7 mouse cellular contexts compared by ENCODE assay signal in genomic region chr9:94634275-94634674, GRCm38 (mm10). TPM values are rescaled to one million over a fixed set of nuclear protein-coding genes. Genes with fewer than 3 reads are reported as not detected.
DNase-seq lines count a peak whose midpoint lies in the region; ATAC-seq and TF ChIP-seq lines count a peak whose summit lies in the region.
"Not testable (repeated sequence)": the region's sequence is repeated elsewhere in the genome, so short reads cannot be mapped to it uniquely, and the experiment has no call there.

No protein-coding gene starts in this region.

- intact Hi-C loops in gastrocnemius, adult 2 months (cut with DNase I): not testable (repeated sequence)

- H3K4me3 ChIP-seq in MEL (ENCODE audit: control insufficient read depth in 1 of 2, insufficient read depth in 1 of 2, low read depth in 2 of 2, low read length in 2 of 2); gastrocnemius, adult 2 months; kidney, postnatal 0 days (replicated peaks; ENCODE audit: low read depth, low read length); liver, postnatal 0 days (ENCODE audit: low read depth, low read length); midbrain, postnatal 0 days (ENCODE audit: low read depth, low read length): not testable (repeated sequence)

- H3K4me1 ChIP-seq in MEL (ENCODE audit: control insufficient read depth in 1 of 2, insufficient read depth in 2 of 2, low read length in 2 of 2); kidney, postnatal 0 days (replicated peaks; ENCODE audit: insufficient read depth, low read length); liver, postnatal 0 days (ENCODE audit: insufficient read depth); midbrain, postnatal 0 days (ENCODE audit: insufficient read depth, low read length): not testable (repeated sequence)

- not testable (repeated sequence) for H3K27me3 ChIP-seq in MEL (ENCODE audit: control insufficient read depth in 1 of 2, insufficient read depth in 2 of 2, low read length in 2 of 2); kidney, postnatal 0 days (ENCODE audit: insufficient read depth, low read length); liver, postnatal 0 days (ENCODE audit: insufficient read depth, low read length); midbrain, postnatal 0 days (ENCODE audit: insufficient read depth, low read length)

- not testable (repeated sequence) for H3K9ac ChIP-seq in MEL (ENCODE audit: control insufficient read depth, low read depth, low read length, poor library complexity, severe bottlenecking); kidney, postnatal 0 days (ENCODE audit: low read depth, low read length); liver, postnatal 0 days (replicated peaks); midbrain, postnatal 0 days (replicated peaks; ENCODE audit: low read length, poor library complexity, severe bottlenecking)

- peak; percentile 42 for TF ChIP-seq RAD21 in MEL (IDR thresholded peaks at IDR 0.05; ENCODE audit: low read depth, low read length)

- not testable (repeated sequence) for H3K79me2 ChIP-seq in MEL (ENCODE audit: control insufficient read depth, insufficient read depth, low read length, poor library complexity)

- not testable (repeated sequence) for H3K4me2 ChIP-seq in kidney, postnatal 0 days (ENCODE audit: low read length); liver, postnatal 0 days (ENCODE audit: low read depth, low read length); midbrain, postnatal 0 days (ENCODE audit: low read depth, low read length, poor library complexity, severe bottlenecking)

- TF ChIP-seq POLR2A in MEL (IDR thresholded peaks at IDR 0.05; ENCODE audit: control insufficient read depth in 1 of 2, insufficient read depth in 1 of 2, low read depth in 1 of 2, low read length in 2 of 2, poor library complexity in 1 of 2): not testable (repeated sequence)

- peak; percentile 20 to 39 (median 30); a peak in 4 of 6 replicates for TF ChIP-seq CTCF in MEL (IDR thresholded peaks at IDR 0.05 in 2 of 3, conservative IDR thresholded peaks at IDR 0.05 in 1 of 3; ENCODE audit: control insufficient read depth in 1 of 3, insufficient read depth in 1 of 3, low read depth in 2 of 3, low read length in 3 of 3, poor library complexity in 1 of 3, severe bottlenecking in 1 of 3)
- peak; percentile 28 for TF ChIP-seq CTCF in gastrocnemius, adult 2 months (IDR thresholded peaks at IDR 0.05)
- TF ChIP-seq CTCF in kidney, postnatal 0 days (IDR thresholded peaks at IDR 0.05; ENCODE audit: low read depth): peak; percentile 36; the same call in 1 of the 2 replicates
- peak; percentile 24; the same call in 1 of the 2 replicates for TF ChIP-seq CTCF in liver, postnatal 0 days (IDR thresholded peaks at IDR 0.05; ENCODE audit: low read depth)
- peak; percentile 27; the same call in 1 of the 2 replicates for TF ChIP-seq CTCF in midbrain, postnatal 0 days (IDR thresholded peaks at IDR 0.05)

- H3K9me3 ChIP-seq in MEL (replicated peaks; ENCODE audit: insufficient read depth, low read length); kidney, postnatal 0 days (replicated peaks; ENCODE audit: low read length); liver, postnatal 0 days (ENCODE audit: low read length); midbrain, postnatal 0 days (ENCODE audit: low read length): not testable (repeated sequence)

- H3K36me3 ChIP-seq in MEL (ENCODE audit: control insufficient read depth in 1 of 2, insufficient read depth in 2 of 2, low read length in 2 of 2); kidney, postnatal 0 days (ENCODE audit: insufficient read depth, low read length); liver, postnatal 0 days (replicated peaks; ENCODE audit: insufficient read depth, low read length); midbrain, postnatal 0 days (ENCODE audit: insufficient read depth, low read length): not testable (repeated sequence)

- not testable (repeated sequence) for H3K27ac ChIP-seq in MEL (ENCODE audit: control insufficient read depth, low read depth, low read length); gastrocnemius, adult 2 months; kidney, postnatal 0 days; liver, postnatal 0 days (ENCODE audit: low read depth); midbrain, postnatal 0 days (ENCODE audit: low read depth, low read length)

- peak; percentile 10 for DNase-seq in CD4-positive, CD25-positive, alpha-beta regulatory T cell, adult 2 months (ENCODE audit: low read depth, low spot score)
- peak; percentile 14 for DNase-seq in MEL (ENCODE audit: low read depth, low spot score)
- not testable (repeated sequence) for DNase-seq in gastrocnemius, adult 2 months; kidney, postnatal 0 days (ENCODE audit: low spot score); liver, postnatal 0 days; midbrain, postnatal 0 days (ENCODE audit: low spot score)

- WGBS in kidney, postnatal 0 days: 96% methylated on average over 4 of the region's 4 CpGs
- 97% methylated on average over 4 of the region's 4 CpGs for WGBS in liver, postnatal 0 days (ENCODE audit: insufficient replicate concordance)
- 95% methylated on average over 4 of the region's 4 CpGs for WGBS in midbrain, postnatal 0 days

- TF ChIP-seq EP300 in MEL (IDR thresholded peaks at IDR 0.05; ENCODE audit: low read depth in 1 of 2, low read length in 2 of 2); liver, postnatal 0 days (IDR thresholded peaks at IDR 0.05; ENCODE audit: low read depth): not testable (repeated sequence)

- 0 out of 2 replicates have a peak, but pooled peaks have one; percentile 11 for ATAC-seq in common myeloid progenitor, adult 5-6 weeks (replicated peaks; ENCODE audit: low read depth, poor library complexity, severe bottlenecking)
- ATAC-seq in kidney, postnatal 0 days (replicated peaks; ENCODE audit: low FRiP score, low read depth); liver, postnatal 0 days; midbrain, postnatal 0 days (ENCODE audit: low FRiP score): not testable (repeated sequence)

TF ChIP-seq in MEL, 35 proteins besides CTCF, POLR2A, EP300 and RAD21:
- TF ChIP-seq SMC3 (IDR thresholded peaks at IDR 0.05; ENCODE audit: low read depth, low read length): peak; percentile 55
TF ChIP-seq in MEL: peak in this region for 1; not testable (repeated sequence) for 34.

RNA-seq across cellular contexts. Expression of gene Slc9a9, which starts 35.4 kb away (rescaled TPM):
- 0.46 and 1.4 TPM in 2 replicates for total RNA-seq in MEL (2012; rRNA removed)
- under 1 TPM in 1 of 2 experiments, not detected in 1; 0.71 TPM for polyA plus RNA-seq in MEL (2012; ENCODE audit: insufficient read depth in 1 of 2, insufficient read length in 2 of 2, low read depth in 1 of 2, low replicate concordance in 2 of 2, missing spikeins in 1 of 2)
- 13.7 and 15.9 TPM in 2 replicates for total RNA-seq in common myeloid progenitor, adult 5-6 weeks (2017)
- total RNA-seq in gastrocnemius, adult 2 months (2021): 1 to 10 TPM; 2.0 TPM
- polyA plus RNA-seq in kidney, postnatal 0 days (2015; fragmentation: Nextera tagmentation; extraction: Ambion mirVana): 2.6 and 2.7 TPM in 2 replicates
- 2.3 TPM in 2 replicates for polyA plus RNA-seq in liver, postnatal 0 days (2015; fragmentation: Nextera tagmentation; extraction: Ambion mirVana)
- 6.7 and 6.9 TPM in 2 replicates for total RNA-seq in midbrain, postnatal 0 days (2014; rRNA removed)
- 5.7 and 6.0 TPM in 2 replicates for polyA plus RNA-seq in midbrain, postnatal 0 days (2015; fragmentation: Nextera tagmentation; extraction: Ambion mirVana)
